Mouse (Mus musculus) hindbrain, embryonic 13.5 days (tissue): ENCODE measurements at regions not wholly inside any gene's neighbourhood (a gene's known extent, or its start where the extent isn't known, plus 50 kb on each side); places are given as distances from the start of the nearest gene placed in this dataset.

ENCODE experiments used
- ATAC-seq: fragments of 200-750 bp; cut with Nextera tagmentation; 2 replicates; pipeline ENCODE4 v1.8.0; 2017; ENCODE audit warnings: moderate TSS enrichment; ENCODE audit not compliant: low FRiP score
- H3K27ac ChIP-seq: fragments of 300-500 bp; sonication (generic); 2 replicates; pipeline ENCODE4 v1.5.1; 2015; ENCODE audit warnings: inconsistent platforms, mild to moderate bottlenecking, moderate library complexity
- H3K27me3 ChIP-seq: fragments of 300-500 bp; sonication (generic); 2 replicates; pipeline ENCODE4 v1.6.1; 2015; ENCODE audit warnings: mild to moderate bottlenecking, inconsistent platforms
- H3K36me3 ChIP-seq: fragments of 300-500 bp; sonication (generic); 2 replicates; pipeline ENCODE4 v1.6.1; 2015; ENCODE audit warnings: mild to moderate bottlenecking, inconsistent platforms
- H3K4me1 ChIP-seq: fragments of 300-500 bp; sonication (generic); replicated peaks from 2 replicates; pipeline ENCODE4 v1.6.1; 2015; ENCODE audit warnings: inconsistent platforms
- H3K4me2 ChIP-seq: fragments of 300-500 bp; sonication (generic); 2 replicates; pipeline ENCODE4 v1.6.1; 2015; ENCODE audit warnings: inconsistent platforms, mild to moderate bottlenecking, moderate library complexity
- H3K4me3 ChIP-seq: fragments of 300-500 bp; sonication (generic); 2 replicates; pipeline ENCODE4 v1.5.1; 2015; ENCODE audit warnings: mild to moderate bottlenecking, inconsistent platforms
- H3K9ac ChIP-seq: fragments of 300-500 bp; sonication (generic); 2 replicates; pipeline ENCODE4 v1.6.1; 2015; ENCODE audit warnings: mild to moderate bottlenecking, inconsistent platforms
- H3K9me3 ChIP-seq: fragments of 300-500 bp; sonication (generic); 2 replicates; pipeline ENCODE4 v1.6.1; 2016; ENCODE audit warnings: inconsistent platforms
- WGBS: fragments of 180-500 bp; shearing (Covaris S2); methylation state at CpG from one replicate; pipeline ENCODE4 v1.1.7; 2015; 5-methylcytosine and 5-hydroxymethylcytosine counted together

GRCm38 (mm10) chr6:98801061-98801460 lies 458.5 kb upstream of the Gm765 start:
- H3K27ac ChIP-seq: no peak overlapping the region
- no peaks in the 10 kb centered on the region for H3K36me3 ChIP-seq
- no peaks in the 10 kb centered on the region for H3K9me3 ChIP-seq
- no peak overlapping the region for H3K4me2 ChIP-seq
- H3K9ac ChIP-seq: no peak overlapping the region
- no peaks in the 10 kb centered on the region for H3K27me3 ChIP-seq
- WGBS: 78% methylated on average over 4 of the region's 4 CpGs
- ATAC-seq: no peak
- H3K4me1 ChIP-seq: 0 out of 2 replicates have a peak, but pooled peaks cover 3% of the 10 kb centered on the region
- H3K4me3 ChIP-seq: no peak overlapping the region

DNA sequence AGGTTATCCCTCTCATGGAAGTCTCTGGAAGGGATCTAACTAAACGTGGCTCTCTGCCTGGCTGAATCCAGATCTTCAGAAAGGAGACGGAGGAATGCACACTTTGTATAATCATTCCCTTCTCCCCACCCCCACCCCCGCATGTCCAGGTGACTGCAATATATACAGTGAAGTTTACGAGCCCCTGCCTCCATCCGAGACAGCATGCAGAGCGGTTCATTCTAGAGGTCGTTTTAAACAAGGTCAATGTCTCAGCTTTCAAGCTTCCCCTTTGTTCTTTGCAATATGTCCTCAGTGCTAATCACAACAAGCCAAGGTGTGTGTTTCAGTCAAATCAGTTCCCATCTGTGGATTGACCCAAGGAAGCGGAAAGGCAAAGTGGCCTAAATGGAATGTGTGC lies 457.5 kb upstream of the Gm765 start:
- 83% methylated on average over 8 of the region's 8 CpGs for WGBS
- no peaks in the 10 kb centered on the region for H3K9me3 ChIP-seq
- H3K4me1 ChIP-seq: 0 out of 2 replicates have a peak, but pooled peaks cover 3% of the 10 kb centered on the region
- ATAC-seq: no peak
- H3K4me3 ChIP-seq: no peak overlapping the region
- no peak overlapping the region for H3K27ac ChIP-seq
- H3K36me3 ChIP-seq: no peaks in the 10 kb centered on the region
- H3K9ac ChIP-seq: no peak overlapping the region
- no peak overlapping the region for H3K4me2 ChIP-seq
- no peaks in the 10 kb centered on the region for H3K27me3 ChIP-seq

- no peak overlapping the region for H3K27ac ChIP-seq
- no peak overlapping the region for H3K4me2 ChIP-seq
- no peaks in the 10 kb centered on the region for H3K9me3 ChIP-seq
- no peak overlapping the region for H3K4me3 ChIP-seq
- H3K4me1 ChIP-seq: 0 out of 2 replicates have a peak, but pooled peaks cover 3% of the 10 kb centered on the region
- ATAC-seq: no peak
- no peaks in the 10 kb centered on the region for H3K27me3 ChIP-seq
- WGBS: 90% methylated on average over 3 of the region's 3 CpGs
- H3K36me3 ChIP-seq: no peaks in the 10 kb centered on the region
- H3K9ac ChIP-seq: no peak overlapping the region
These were observed 455.2 kb upstream of the Gm765 start for GRCm38 (mm10) chr6:98797778-98798177.

DNA sequence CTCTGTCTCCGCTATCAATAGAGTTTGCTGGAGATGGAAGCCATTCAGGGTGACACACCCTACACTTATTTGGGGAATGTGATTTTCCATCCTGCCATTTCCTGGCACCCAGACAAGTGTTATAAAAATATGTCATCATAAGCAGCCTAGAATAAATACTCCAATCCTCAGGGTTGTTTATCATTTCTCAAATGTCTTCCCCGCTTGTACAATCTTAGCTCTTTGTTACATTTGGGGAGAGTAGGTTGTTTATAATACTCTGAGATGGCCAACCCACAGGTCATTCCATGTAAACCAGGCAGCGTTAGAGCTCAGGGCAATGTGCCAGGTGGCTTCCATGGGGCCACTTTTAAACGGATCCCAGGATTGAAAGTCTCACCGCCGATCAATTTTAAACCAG lies 454.8 kb upstream of the Gm765 start:
- no peak for ATAC-seq
- 0 out of 2 replicates have a peak, but pooled peaks cover 3% of the 10 kb centered on the region for H3K4me1 ChIP-seq
- H3K4me3 ChIP-seq: no peak overlapping the region
- no peak overlapping the region for H3K9ac ChIP-seq
- no peaks in the 10 kb centered on the region for H3K27me3 ChIP-seq
- H3K27ac ChIP-seq: no peak overlapping the region
- WGBS: 78% methylated on average over 6 of the region's 6 CpGs
- no peak overlapping the region for H3K4me2 ChIP-seq
- no peaks in the 10 kb centered on the region for H3K36me3 ChIP-seq
- no peaks in the 10 kb centered on the region for H3K9me3 ChIP-seq

- no peaks in the 10 kb centered on the region for H3K9me3 ChIP-seq
- no peaks in the 10 kb centered on the region for H3K27me3 ChIP-seq
- H3K4me1 ChIP-seq: 0 out of 2 replicates have a peak, but pooled peaks cover 2% of the 10 kb centered on the region
- H3K9ac ChIP-seq: no peak overlapping the region
- H3K27ac ChIP-seq: no peak overlapping the region
- H3K4me2 ChIP-seq: no peak overlapping the region
- 58% methylated on average over 4 of the region's 4 CpGs for WGBS
- no peaks in the 10 kb centered on the region for H3K36me3 ChIP-seq
- ATAC-seq: no peak
- no peak overlapping the region for H3K4me3 ChIP-seq
These were observed 454.1 kb upstream of the Gm765 start for GRCm38 (mm10) chr6:98796666-98797065.

- WGBS: 86% methylated on average over 5 of the region's 5 CpGs
- Histone ChIP-seq H3K36me3 (no peaks in the 10 kb centered on the region), H3K9ac (no peak overlapping the region), H3K4me3 (no peak overlapping the region), H3K4me1 (no peaks in the 10 kb centered on the region), H3K4me2 (no peak overlapping the region), H3K9me3 (no peaks in the 10 kb centered on the region), H3K27ac (no peak overlapping the region), H3K27me3 (no peaks in the 10 kb centered on the region)
- no peak for ATAC-seq
These were observed 444.9 kb upstream of the Gm765 start for GRCm38 (mm10) chr6:98787422-98787821.

GRCm38 (mm10) chr6:98782074-98782473 lies 439.5 kb upstream of the Gm765 start:
- H3K36me3 ChIP-seq: no peaks in the 10 kb centered on the region
- no peak overlapping the region for H3K9ac ChIP-seq
- H3K4me3 ChIP-seq: no peak overlapping the region
- H3K27me3 ChIP-seq: 0 out of 2 replicates have a peak, but pooled peaks cover 3% of the 10 kb centered on the region
- H3K4me2 ChIP-seq: no peak overlapping the region
- no peaks in the 10 kb centered on the region for H3K4me1 ChIP-seq
- no peak for ATAC-seq
- WGBS: 81% methylated on average over 9 of the region's 9 CpGs
- H3K9me3 ChIP-seq: no peaks in the 10 kb centered on the region
- no peak overlapping the region for H3K27ac ChIP-seq

- 97% methylated on average over 1 of the region's 1 CpGs for WGBS
- peaks cover 20% of the 10 kb centered on the region for H3K27me3 ChIP-seq
- ATAC-seq: no peak
- H3K4me2 ChIP-seq: no peak overlapping the region
- no peaks in the 10 kb centered on the region for H3K36me3 ChIP-seq
- H3K9me3 ChIP-seq: no peaks in the 10 kb centered on the region
- no peak overlapping the region for H3K4me3 ChIP-seq
- no peak overlapping the region for H3K27ac ChIP-seq
- H3K4me1 ChIP-seq: no peaks in the 10 kb centered on the region
- H3K9ac ChIP-seq: no peak overlapping the region
These were observed 433.2 kb upstream of the Gm765 start for GRCm38 (mm10) chr6:98775780-98776179.

GRCm38 (mm10) chr6:98769999-98770398 lies 427.4 kb upstream of the Gm765 start:
- H3K27ac ChIP-seq: no peak overlapping the region
- H3K36me3 ChIP-seq: no peaks in the 10 kb centered on the region
- peaks cover 22% of the 10 kb centered on the region for H3K27me3 ChIP-seq
- WGBS: 84% methylated on average over 2 of the region's 2 CpGs
- peaks cover 25% of the 10 kb centered on the region for H3K4me1 ChIP-seq
- no peaks in the 10 kb centered on the region for H3K9me3 ChIP-seq
- H3K4me2 ChIP-seq: no peak overlapping the region
- no peak for ATAC-seq
- H3K9ac ChIP-seq: no peak overlapping the region
- no peak overlapping the region for H3K4me3 ChIP-seq

GRCm38 (mm10) chr6:98769322-98769721 lies 426.8 kb upstream of the Gm765 start:
- Histone ChIP-seq H3K27me3 (peaks cover 22% of the 10 kb centered on the region), H3K36me3 (no peaks in the 10 kb centered on the region), H3K9ac (no peak overlapping the region), H3K27ac (0 out of 2 replicates have a peak overlapping the region, but pooled peaks have one; percentile 26), H3K4me3 (no peak overlapping the region), H3K4me2 (no peak overlapping the region), H3K9me3 (no peaks in the 10 kb centered on the region), H3K4me1 (peaks cover 25% of the 10 kb centered on the region)
- ATAC-seq: no peak
- 62% methylated on average over 6 of the region's 6 CpGs for WGBS

DNA sequence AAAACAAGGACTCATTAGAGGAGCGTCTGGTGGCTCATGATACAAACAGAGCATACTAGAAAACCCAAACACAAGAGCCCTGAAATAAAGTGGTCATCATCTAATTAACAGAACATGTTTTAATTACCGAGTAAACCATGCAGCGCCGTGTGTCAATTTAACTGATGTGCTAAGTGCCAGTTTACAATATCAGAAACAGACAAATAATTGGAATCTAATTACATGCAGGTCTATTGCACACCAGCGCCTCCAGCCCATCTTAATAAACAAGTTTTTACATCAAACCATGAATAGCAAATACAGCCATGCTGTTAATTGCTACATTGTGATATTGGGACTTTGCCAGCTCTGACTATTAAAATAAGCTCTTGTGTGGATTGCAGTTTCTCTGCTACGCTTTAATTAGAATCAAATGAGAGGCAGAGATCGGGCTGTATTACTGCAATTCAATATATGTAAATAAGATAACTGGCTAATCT lies 425.3 kb upstream of the Gm765 start:
- ATAC-seq: peak; percentile 84
- peaks cover 25% of the 10 kb centered on the region for H3K4me1 ChIP-seq
- H3K4me3 ChIP-seq: no peak overlapping the region
- H3K36me3 ChIP-seq: no peaks in the 10 kb centered on the region
- no peak overlapping the region for H3K27ac ChIP-seq
- H3K9me3 ChIP-seq: no peaks in the 10 kb centered on the region
- H3K9ac ChIP-seq: no peak overlapping the region
- peaks cover 22% of the 10 kb centered on the region for H3K27me3 ChIP-seq
- 34% methylated on average over 7 of the region's 7 CpGs for WGBS
- H3K4me2 ChIP-seq: no peak overlapping the region

DNA sequence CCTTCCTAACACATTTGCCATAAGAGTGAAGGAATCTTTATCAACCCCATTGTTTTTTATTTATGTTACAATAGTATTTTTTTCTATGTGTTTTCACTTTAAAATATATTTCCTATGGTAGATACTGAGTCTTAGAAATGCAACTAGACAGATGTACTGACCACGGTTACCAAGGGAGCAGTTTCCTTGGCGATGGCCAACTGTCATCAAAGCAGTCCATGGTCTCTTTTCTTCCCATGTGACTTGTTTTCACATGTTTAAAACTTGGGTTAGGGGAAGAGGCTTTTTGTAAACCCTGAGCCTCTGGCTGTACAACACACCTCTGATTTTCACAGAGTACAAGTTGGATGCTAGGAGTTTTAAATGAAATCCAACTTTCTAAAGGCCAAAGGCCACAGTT lies 411.9 kb upstream of the Gm765 start:
- 71% methylated on average over 2 of the region's 2 CpGs for WGBS
- H3K9me3 ChIP-seq: no peaks in the 10 kb centered on the region
- no peak overlapping the region for H3K4me3 ChIP-seq
- no peak overlapping the region for H3K4me2 ChIP-seq
- no peak for ATAC-seq
- no peaks in the 10 kb centered on the region for H3K36me3 ChIP-seq
- no peak overlapping the region for H3K27ac ChIP-seq
- H3K4me1 ChIP-seq: no peaks in the 10 kb centered on the region
- H3K9ac ChIP-seq: no peak overlapping the region
- H3K27me3 ChIP-seq: no peaks in the 10 kb centered on the region

- H3K9me3 ChIP-seq: no peaks in the 10 kb centered on the region
- no peak overlapping the region for H3K4me3 ChIP-seq
- H3K27ac ChIP-seq: no peak overlapping the region
- no peak for ATAC-seq
- H3K4me2 ChIP-seq: no peak overlapping the region
- H3K36me3 ChIP-seq: no peaks in the 10 kb centered on the region
- no peaks in the 10 kb centered on the region for H3K27me3 ChIP-seq
- H3K9ac ChIP-seq: no peak overlapping the region
- WGBS: 82% methylated on average over 4 of the region's 4 CpGs
- no peaks in the 10 kb centered on the region for H3K4me1 ChIP-seq
These were observed 406.1 kb upstream of the Gm765 start for GRCm38 (mm10) chr6:98748618-98749017.
